Mouse (Mus musculus) lung, postnatal 10 days (tissue): ENCODE measurements around the gene Oxct1.
A peak's percentile ranks its signal among the peaks of the same experiment; 100 is the strongest.

Source experiments
- DNase-seq: peaks from one replicate; pipeline ENCODE4 v3.0.0; 2021

Gene Oxct1

DNA sequence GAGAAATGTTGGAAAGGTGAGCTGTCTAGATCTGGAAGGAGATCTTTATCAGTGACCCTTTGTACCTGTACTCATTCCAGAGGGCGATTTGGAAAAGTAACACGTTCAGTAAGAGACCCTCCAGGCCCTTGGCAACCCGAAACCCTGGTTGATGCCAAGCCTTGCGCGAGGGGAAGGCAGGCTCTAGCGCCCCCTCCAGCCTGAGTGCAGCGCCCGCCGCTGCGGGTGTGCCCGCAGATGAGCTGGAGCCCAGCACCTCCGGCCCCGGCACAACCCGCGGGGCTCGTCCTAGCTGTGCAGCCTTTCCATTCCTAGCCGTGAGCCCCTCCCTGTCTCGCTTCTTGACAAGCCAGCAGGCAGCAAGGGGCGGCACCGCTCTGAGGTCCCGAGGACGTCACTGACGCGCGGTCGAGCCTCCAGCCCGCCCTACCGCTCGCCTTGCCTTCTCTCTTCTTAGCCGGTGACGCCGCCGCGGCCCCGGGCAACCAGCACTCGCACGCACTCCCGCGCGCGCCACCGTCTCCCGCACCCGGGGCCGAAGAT lies at the start of gene Oxct1:
TSS of gene Oxct1 (plus strand) at position 153 of the 543 bp plus-strand sequence.
- DNase-seq = peak; percentile 93

DNA sequence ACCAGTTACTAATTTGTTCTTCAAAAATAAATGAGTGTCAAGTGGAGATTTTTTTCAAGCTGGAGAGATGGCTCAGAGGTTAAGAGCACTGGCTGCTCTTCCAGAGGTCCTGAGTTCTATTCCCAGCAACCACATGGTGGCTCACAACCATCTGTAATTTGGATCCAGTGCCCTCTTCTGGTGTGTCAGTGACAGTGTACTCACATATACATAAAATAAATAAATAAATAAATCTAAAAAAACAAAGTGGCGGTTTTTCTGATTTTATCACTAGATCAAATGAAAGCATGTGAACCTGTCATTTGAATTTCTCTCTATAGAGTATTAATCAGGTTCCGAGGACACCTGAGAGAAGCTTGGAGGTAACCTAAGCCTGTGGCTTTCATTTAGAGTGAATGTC lies 47.9 kb upstream of the Oxct1 start:
- DNase-seq = no peak

DNA sequence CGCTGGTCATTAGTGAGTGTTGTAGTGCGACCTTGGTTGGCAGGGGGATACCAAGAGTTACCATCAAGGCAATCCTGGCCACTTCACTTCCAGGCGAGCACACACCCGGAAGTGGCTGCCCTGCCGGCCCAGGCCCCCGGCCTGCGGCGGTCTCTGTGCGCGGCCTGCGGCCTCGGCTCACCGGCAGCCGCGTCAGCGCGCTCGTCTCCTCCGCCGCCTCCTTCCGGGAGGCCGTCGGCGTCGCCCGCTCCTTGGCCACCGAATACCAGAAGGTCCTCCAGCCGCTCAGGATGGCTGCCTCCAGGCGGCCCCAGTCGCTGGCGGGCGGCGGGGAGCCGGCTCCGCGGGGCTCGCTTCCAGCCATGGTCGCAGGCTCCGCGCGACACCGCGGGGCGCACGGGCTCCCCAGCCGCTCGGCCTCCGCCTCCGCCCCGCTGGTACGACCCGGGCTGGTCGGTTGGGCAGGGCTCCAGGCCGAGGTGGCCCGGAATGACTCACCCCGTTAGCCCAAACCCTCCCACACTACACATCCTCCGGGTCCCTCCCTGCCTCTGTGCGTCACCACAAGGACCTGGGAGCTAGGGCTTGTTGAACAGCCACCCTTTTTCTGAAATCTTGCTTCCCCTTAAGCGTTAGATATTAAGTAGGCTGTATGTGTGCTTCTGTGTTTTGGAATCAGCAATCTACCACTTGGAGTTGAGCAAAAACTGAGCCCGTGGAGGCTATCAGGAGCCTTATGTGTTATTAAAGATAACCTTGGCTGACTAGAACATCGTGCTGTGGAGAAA lies 46.9 kb upstream of the Oxct1 start, which contains the start of gene Fbxo4:
TSS of gene Fbxo4 (minus strand) at position 513 of the 788 bp plus-strand sequence.
- DNase-seq = peak; percentile 92

GRCm38 (mm10) chr15:3979871-3980270 lies 46.3 kb upstream of the Oxct1 start:
- DNase-seq = no peak

- DNase-seq = no peak
These were observed 43.5 kb upstream of the Oxct1 start for GRCm38 (mm10) chr15:3982732-3983131.

GRCm38 (mm10) chr15:3984876-3985275 lies 41.3 kb upstream of the Oxct1 start:
- no peak for DNase-seq

GRCm38 (mm10) chr15:3987981-3988380 lies 38.2 kb upstream of the Oxct1 start:
- DNase-seq = peak; percentile 62

DNA sequence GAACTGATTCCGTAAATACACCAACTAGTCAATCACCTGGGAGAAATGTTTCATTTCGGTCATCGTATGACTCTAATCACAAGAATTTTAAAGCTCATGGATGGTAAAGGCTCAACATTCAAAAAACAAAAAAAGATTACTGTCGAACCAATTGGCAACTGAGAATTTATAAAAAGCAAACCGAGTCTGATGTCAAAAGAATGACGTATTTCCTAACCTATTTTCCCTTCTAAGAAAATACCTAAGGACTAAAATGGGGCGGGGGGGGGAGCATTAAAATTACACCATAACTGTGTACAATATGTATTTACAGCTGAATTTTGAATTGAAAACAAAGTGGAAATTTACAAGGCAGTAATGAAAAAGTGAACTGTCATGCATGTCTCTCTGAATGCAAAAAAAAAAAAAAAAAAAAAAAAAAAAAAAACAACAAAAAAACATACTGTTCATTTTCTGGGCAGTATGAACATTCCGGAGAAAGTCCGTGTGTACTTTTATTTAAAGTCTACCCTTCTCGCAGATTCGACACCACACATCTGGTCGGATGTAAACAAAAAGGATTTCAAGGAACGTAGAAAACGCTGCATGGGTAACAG lies 31.2 kb upstream of the Oxct1 start:
- no peak for DNase-seq

DNA sequence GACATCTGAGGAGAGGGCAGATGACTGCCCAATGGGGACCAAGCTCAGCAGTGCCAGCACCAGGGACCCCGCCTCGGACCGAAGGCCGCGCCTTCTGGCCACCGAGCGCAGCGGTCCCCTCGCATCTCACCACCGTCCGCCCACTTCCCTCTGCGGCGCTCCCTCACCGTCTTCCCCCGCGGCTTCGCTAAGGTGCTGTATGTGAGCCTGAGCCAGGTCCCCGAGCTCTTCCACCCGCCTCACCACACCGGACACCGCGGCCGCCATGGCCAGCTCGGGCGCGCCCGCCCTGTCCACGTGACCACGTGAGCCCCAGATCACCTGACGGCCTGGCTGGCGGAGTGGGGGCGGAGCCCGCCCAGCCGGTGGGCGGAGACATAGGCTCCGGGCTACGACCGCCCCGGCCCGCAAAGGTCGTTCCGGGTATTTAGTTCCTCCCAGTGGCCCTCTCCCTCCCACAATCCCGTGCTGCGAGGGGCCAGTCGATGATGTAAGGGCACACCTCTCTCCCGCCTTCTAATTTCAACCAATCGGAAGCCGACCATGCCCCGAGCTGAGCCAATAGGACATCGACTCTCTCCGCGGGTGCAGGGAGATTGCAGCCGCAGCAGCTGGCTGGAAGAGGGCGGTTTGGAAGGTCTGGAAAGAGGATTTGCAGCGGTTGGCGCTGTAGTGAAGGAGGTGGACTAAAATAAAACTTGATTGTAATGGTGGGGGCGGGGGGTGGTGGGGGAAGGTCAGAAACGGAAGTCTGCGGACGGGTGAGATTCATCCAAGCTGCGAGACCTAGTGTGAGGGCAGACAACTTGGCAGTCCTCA lies 30.5 kb upstream of the Oxct1 start, which contains the start of gene AW549877:
TSS of gene AW549877 (minus strand) at position 297 of the 819 bp plus-strand sequence.
- DNase-seq = peak; percentile 99

- no peak for DNase-seq
These were observed 29.7 kb upstream of the Oxct1 start for GRCm38 (mm10) chr15:3996267-3997010.

GRCm38 (mm10) chr15:3999144-3999543 lies 27.0 kb upstream of the Oxct1 start:
- DNase-seq = no peak

DNA sequence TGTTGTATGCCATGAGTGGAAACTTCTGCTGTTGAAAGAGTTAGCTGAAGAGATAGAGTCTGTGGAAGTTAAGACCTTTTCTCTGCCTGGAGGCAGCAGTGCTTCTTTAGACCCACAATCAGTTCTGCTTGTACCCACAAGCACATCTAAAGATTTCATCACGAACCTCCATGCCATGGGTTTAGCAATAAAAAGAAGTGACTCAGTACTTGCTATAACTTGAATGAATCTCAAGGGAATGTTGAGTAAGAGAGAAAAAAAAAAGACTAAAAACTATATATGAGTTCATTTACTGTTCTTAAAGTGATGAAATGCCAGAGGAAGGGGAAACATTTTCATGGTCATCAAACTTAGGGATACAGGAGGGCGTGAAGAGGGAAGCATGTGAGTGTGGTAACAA lies 25.6 kb upstream of the Oxct1 start:
- DNase-seq = no peak

- DNase-seq = no peak
These were observed 12.3 kb upstream of the Oxct1 start for GRCm38 (mm10) chr15:4013873-4014272.

DNA sequence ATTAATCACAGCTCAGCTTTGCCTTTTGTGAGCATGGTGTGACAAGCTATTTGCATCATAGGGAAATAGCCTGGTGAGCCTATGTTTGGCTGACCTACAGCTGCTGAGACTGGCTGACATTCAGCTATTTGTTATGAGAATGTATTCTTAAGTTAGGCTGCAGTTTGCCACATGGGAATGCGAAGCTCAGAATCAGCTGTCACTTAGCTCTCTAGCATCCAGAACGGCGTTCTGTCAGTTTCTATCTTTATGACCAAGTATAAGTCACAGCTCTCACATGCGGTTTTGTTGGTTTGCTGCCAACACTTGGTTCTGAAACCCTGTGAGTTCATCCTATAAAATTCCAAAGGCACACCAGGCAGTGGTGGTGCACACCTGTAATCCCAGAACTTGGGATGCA lies 5.5 kb upstream of the Oxct1 start:
- DNase-seq = peak; percentile 29

- no peak for DNase-seq
These were observed 2.4 kb upstream of the Oxct1 start for GRCm38 (mm10) chr15:4023747-4024146.

DNA sequence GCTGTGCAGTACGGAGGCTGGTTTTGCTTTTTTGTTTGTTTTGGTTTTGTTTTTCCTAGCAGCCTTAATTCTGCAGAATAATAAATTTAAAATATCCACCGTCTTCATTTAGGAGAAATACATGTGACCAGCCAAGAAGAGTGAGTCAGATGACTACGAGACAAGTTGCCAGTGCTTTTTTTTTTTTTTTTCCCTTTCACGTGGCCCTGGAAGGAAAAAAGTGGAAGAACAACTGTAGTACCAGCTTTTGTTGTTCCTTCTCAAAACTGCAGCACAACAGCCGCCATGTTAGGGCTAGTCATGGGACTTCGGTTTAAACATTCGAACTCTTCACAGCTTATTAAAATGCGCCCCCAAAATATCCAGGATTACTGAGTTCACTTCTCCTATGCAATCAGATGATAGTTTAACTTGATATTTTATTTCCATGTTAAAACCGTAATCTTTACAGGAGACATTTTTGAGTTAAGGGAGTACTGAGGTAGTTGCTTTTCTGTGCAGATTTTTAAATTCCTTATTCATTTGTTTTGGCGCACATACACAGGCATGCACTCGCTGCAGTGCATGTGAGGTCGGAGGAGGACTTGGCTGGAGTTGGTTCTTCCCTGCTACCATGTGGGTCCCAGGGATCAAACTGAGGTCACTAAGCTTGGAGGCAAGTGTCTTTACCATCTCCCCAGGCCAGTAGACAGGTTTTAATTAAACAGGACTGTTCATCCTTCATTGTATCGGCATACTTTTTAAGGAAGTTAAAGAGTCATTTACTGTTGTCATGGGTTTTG lies 1.3 kb upstream of the Oxct1 start:
- DNase-seq = no peak

GRCm38 (mm10) chr15:4025508-4025904 lies 677 bp upstream of the Oxct1 start:
- no peak for DNase-seq

- DNase-seq = peak; percentile 89
These were observed 825 bp downstream of the Oxct1 start for GRCm38 (mm10) chr15:4026831-4027584.

GRCm38 (mm10) chr15:4027671-4028410 lies 1.7 kb downstream of the Oxct1 start:
- DNase-seq = no peak

GRCm38 (mm10) chr15:4028411-4028700 lies 2.2 kb downstream of the Oxct1 start:
- no peak for DNase-seq
